Mouse (Mus musculus) right cerebral cortex, postnatal 4 days (tissue): Measurements from ENCODE around the gene Cln6.
"Not testable (repeated sequence)": the region's sequence is repeated elsewhere in the genome, so short reads cannot be mapped to it uniquely, and the experiment has no call there.

ENCODE experiments used
- DNase-seq: peaks from one replicate; pipeline ENCODE4 v3.0.0-alpha.2; 2022

Gene Cln6

DNA sequence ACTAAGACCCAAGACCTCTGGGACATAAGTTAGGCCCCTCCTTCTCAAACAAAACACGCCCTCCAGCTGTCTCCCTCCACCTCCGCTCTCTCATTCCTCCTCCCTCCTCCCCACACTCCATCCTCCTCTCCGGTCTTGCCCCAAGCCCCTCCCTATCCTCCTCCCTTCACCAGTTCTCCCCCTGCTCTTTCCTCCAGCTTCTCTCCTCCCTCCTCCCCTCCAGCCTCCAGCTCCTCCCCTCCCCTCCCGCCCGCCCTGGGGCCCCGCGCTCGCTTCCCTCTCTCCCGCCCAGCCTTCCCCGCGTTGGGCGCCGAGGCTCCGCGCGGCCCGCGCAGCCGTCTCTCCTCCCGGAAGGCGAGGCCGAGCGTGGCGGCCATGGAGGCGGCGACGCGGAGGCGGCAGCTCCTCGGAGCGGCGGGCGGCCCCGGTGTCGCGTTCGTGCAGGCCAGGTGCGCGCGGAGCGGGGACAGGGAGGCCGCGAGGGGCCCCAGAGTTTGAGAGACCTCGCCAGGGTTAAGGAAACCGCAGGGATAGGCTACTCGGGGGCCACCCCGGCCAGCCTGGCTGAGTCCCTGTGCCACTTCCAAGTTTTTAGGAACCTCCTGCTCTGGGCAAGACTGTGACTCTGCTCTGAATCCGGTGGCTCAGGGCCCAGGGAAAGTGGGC lies at the start of gene Cln6:
TSS of gene Cln6 (plus strand) at position 280 of the 666 bp plus-strand sequence.
- DNase-seq, result peak; percentile 58

- DNase-seq, result no peak
Observed at GRCm38 (mm10) chr9:62789856-62790255, 48.7 kb upstream of the Cln6 start.

DNA sequence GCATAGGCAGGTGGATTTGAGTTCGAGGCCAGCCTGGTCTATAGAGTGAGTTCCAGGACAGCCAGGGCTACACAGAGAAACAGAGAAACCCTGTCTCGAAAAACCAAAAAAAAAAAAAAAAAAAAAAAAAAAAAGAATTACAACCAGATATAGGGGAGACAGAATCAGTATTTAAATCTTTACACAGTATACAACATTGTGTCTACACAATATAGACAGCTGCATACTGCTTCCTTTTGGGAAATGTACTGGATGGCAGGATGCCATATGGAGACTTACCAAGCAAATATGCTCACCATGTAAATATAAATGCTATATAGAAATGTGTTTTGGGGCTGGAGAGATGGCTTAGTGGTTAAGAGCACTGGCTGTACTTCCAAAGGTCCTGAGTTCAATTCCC lies 39.4 kb upstream of the Cln6 start:
- DNase-seq, result not testable (repeated sequence)

DNA sequence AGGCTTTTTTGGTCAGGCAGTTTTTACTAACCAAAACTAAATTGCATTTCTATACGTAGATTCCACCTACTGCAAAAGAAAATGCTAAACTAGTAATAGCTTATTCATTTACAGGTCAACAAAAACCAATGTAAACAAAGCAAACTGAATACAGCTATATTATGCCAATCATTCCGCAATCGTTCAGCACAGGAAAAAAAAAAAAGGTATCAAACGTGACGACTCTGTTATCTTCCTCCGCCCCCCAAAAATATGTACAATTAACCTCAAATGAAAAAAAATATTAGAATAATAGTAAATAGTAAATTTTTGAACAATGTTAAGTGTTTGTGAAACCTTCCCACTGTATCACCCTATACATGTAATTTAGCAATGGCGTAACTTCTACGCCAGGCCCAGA lies 28.5 kb upstream of the Cln6 start:
- DNase-seq, result no peak

DNA sequence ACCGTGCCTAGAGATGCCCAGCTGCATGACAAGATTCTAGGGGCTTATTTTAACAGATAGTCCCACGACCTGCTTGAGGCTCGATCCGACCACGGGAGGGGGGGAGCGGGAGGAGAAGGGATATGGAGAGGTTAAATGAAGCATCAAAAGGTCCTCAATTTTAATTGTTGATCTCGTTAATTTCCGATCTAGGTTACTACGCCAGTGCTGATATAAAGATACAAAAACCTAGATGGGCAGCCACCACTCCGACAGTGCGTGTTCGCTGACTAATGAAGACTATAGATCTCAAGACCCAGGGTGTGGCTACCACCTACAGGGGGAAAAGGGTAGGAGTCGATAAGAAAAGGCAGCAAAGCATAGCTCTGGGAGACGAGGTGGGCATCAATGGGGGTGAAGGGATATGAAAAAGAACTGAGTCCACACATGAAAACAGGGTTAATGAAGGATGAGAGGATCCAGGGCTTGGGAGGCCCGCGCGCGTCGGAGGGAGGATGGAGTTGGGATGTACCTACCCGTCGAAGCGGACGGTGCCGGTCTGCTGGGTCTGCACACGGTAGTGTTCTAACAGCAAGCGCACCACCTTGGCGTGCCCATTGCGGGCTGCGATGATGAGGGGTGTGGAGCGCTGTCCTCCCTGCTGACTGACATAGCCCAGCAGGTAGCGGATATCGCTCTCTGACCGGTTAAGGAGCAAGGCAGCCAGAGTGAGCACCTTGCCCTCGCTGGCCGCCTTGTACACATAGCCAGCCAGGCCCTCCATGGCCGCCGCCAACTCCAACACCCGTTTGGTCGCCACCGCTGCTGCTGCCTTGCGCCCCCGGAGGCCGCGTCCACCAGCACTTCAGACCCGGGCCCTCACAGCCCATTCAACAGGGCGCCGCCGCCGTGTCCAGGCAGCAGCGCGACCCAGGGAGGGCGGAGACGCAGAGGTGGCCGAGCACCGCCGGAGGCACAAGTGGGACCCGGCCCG lies 27.8 kb upstream of the Cln6 start:
- DNase-seq, result peak; percentile 62

DNA sequence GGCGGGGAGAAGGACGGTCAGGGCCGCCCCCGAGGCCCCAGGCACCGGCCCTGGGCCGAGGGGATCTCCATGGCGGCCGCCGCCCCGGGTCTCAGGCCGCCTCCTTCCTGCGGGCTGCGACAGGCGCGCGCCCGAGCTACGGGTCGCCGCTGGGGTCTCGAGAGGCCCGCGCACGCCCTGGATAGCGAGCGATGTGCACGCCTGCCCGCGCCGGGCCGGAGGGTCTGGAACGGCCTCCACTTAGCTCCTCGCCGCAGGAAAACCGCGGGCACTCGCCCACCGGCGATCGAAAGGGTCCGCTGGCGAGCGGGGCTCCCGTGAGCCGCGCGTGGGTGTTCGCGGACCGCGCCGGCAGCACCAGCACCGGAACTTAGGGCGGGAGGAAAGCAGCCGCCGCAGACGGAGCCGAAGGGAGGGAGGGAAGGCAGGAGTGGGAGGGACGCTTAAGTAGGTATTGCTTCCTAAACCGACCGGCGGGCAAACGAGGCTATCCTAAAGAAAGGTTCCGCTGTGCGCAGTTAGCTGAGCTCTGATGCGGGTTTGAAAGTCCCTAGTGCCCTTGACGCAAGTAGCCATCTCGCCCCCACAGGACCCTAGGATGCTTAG lies 27.0 kb upstream of the Cln6 start, which contains the start of gene Fem1b:
TSS of gene Fem1b (minus strand) at position 419 of the 606 bp plus-strand sequence.
- peak; percentile 80 for DNase-seq

DNA sequence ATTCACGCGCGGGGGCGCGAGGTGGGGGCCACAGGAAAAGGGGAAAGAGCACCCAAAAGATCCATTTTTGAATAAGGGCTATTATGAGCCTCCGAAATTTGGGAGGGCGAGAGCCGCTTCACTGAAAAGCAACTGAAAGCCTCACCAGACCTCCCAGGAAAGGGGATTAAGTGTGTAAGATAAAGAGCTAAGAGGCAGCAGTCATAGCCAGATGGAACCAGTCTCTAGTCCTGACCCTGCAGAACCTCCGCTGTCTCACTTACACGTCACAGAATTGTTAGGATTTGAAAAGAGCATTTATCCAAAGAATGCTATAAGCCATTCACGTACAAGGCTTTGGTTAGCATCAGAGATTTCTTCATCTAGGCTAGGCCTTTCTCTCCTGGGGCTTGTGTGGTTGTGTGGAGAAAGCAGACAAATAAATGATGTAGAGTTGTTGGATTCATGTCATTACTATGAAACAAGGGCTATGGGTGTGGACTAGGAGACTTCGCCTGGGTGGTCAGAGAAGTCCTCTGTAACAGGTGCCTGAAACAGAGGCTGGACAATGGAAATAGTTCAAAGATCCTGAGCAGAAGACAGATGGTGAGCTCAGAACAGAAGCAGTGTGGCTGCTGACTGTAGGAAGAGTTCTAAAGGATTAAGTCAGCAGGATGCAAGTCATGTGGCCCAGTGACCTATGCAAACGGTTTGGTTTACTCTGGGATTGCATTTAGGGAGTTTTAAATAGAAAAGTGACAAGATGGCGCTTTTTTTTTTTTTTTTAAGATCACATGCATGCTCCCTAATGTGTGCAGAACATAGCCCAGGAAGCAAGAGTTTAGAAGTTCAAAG lies 26.2 kb upstream of the Cln6 start:
- DNase-seq, result no peak

GRCm38 (mm10) chr9:62814751-62815150 lies 23.8 kb upstream of the Cln6 start:
- no peak for DNase-seq

- DNase-seq, result no peak
Observed at GRCm38 (mm10) chr9:62816323-62817098, 22.1 kb upstream of the Cln6 start.

DNA sequence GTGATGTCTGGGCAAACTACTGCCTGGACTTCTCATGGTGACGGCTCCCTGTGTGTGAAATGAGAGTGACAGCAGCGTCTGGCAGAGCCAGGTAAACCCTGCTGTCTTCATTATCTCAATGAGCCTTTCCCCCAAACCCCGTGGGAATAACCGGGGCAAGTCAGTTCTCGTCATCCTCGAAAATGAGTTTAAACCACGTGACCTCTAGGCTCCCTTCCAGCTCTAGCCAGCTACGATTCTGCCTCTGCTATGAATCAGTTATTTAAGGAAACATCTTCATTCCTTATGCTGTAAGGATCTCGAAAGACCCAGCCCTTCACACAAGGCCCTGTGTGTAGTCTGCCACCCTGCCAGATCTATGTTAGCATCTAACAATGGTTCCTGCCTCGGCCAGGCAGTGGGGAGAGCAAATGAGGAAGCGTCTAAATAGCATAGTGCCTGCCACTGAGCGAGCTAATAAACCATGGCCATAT lies 21.4 kb upstream of the Cln6 start:
- DNase-seq, result peak; percentile 35

GRCm38 (mm10) chr9:62817828-62818614 lies 20.6 kb upstream of the Cln6 start:
- DNase-seq, result no peak

- DNase-seq, result no peak
Observed at GRCm38 (mm10) chr9:62819494-62819893, 19.1 kb upstream of the Cln6 start.

- DNase-seq, result not testable (repeated sequence)
Observed at GRCm38 (mm10) chr9:62819910-62820309, 18.7 kb upstream of the Cln6 start.

DNA sequence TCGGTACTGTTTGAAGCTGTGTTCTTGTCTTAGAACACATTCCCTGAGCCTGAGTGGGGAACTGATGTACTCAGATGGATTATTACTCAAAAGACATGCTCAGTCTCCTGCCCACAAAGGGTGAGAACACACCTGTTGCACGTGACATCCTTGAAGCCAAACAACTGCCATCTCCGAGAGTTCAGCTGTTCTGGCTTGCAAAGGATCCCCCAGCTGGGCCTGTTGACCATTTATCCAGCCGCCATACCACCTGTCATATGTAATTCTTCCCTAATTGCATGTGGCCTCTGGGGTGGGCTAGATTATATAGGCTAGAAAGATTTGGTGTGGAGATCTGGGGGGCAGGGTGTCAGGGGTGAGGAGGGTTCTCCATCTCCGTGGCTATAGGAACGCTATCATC lies 17.8 kb upstream of the Cln6 start:
- no peak for DNase-seq

DNA sequence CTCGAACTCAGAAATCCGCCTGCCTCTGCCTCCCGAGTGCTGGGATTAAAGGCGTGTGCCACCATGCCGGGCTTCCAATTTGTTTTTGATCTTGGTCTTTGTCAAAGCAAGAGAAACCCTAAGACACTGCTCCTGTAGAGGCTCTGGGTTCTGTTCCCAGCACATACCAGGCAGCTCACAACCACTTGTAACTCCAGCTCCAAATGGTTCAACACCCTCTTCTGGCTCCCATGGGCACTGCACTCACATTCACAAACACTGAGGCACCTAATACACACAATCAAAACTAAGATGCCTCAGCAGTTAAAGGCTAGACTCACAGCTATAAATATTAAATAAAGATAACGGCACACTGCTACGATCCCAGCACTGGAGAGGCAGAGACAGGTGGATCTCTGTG lies 16.8 kb upstream of the Cln6 start:
- no peak for DNase-seq

DNA sequence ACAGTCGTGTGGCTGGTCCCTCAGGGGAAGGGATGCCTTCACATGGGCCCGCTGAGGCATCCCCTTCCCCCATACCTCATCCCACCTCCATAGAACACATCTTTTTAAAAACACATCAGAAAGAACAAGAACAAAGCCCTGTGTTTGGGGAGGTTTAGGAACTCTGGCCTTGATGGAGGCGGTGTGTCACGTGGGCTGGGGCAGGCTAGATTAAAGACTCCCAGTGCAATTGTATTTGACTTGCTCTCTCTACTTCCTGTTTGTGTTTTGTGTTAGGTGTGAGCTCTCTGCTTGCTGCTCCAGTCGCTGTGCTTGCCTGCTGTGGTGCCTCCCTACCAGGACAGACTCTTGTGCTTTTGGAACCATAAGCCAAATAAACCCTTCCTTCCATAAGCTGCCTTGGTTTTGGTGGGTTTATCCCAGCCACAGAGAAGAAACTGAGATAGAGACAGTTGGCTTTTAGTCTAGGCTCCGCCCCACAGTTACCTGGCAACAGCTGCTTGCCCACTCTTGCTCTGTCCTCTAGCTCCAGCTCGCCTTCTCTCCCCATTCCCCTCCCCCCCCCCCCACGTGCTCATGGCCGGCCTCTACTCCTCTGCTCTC lies 12.7 kb upstream of the Cln6 start:
- DNase-seq, result no peak

GRCm38 (mm10) chr9:62826456-62826855 lies 12.1 kb upstream of the Cln6 start:
- no peak for DNase-seq

GRCm38 (mm10) chr9:62827939-62828652 lies 10.5 kb upstream of the Cln6 start:
- DNase-seq, result no peak

DNA sequence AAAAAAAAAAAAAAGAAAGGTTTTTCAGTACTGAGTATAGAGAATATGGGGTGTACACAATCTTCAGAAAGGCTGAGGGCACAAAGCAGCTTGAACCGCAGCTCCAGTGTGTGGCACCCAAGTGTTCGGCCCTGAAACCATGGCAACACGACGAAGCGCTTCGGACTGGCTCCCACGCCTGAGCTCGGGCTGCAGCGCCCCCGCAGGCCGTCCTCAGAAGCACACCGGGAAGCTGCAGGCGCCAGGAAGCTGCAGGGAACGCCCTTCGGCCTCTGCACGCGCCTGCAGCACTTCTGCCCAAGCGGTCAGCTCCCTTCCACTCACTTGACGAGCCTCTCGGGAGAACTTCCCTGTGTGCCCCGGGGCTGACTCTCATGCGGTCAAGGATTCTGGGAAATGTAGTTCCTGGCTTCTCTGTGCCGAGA lies 9.9 kb upstream of the Cln6 start:
- DNase-seq, result peak; percentile 92

GRCm38 (mm10) chr9:62829877-62830276 lies 8.7 kb upstream of the Cln6 start:
- no peak for DNase-seq
